Mouse (Mus musculus) heart, postnatal 36 days (tissue): Measurements from ENCODE around the gene Trim3. TPM values are rescaled to one million over a fixed set of nuclear protein-coding genes. Genes with fewer than 3 reads are reported as not detected.
A peak's percentile ranks its signal among the peaks of the same experiment; 100 is the strongest.

Source experiments
- DNase-seq, 2 experiments: peaks; one replicate each; pipeline ENCODE4 v3.0.0; 2021 to 2022
- intact Hi-C: fragments of 180-260 bp; cut with DNase I; formaldehyde crosslinking; loops from one replicate; pipeline ENCODE4 v1.15.1; 2025
- total RNA-seq, 2 experiments: library from RNA; stranded (reverse); gene quantifications; 2 replicates each; pipeline ENCODE4 v1.2.3; 2021

The Trim3 gene
- total RNA-seq, 2 experiments from 2014 or later = 22.9 to 23.0 TPM

- DNase-seq = peak; percentile 39 to 56
- intact Hi-C loops = no loop called here
Observed at GRCm38 (mm10) chr7:105565071-105565836, 68.1 kb downstream of the Trim3 start.

GRCm38 (mm10) chr7:105563367-105563766 is 70.0 kb downstream of the Trim3 start:
- DNase-seq = no peak
- intact Hi-C loops = no loop called here

- no peak for DNase-seq
- intact Hi-C loops = no loop called here
Observed at GRCm38 (mm10) chr7:105562317-105562716, 71.1 kb downstream of the Trim3 start.

- intact Hi-C loops = no loop called here
- no peak for DNase-seq
Observed at GRCm38 (mm10) chr7:105559016-105559415, 74.4 kb downstream of the Trim3 start.

GRCm38 (mm10) chr7:105557671-105558070 is 75.7 kb downstream of the Trim3 start:
- intact Hi-C loops = no loop called here
- no peak for DNase-seq

- intact Hi-C loops = no loop called here
Observed at GRCm38 (mm10) chr7:105556406-105556805, 77.0 kb downstream of the Trim3 start.

GRCm38 (mm10) chr7:105555571-105555970 is 77.8 kb downstream of the Trim3 start:
- intact Hi-C loops = loop anchor here (2.0 kb wide), 3 partner anchors 25 to 85 kb away; partner anchors contain the start of genes Apbb1, Arfip2, Gm45799 and Timm10b
- DNase-seq = no peak

More at GRCm38 (mm10) chr7:105556406-105556805, 77.0 kb downstream of the Trim3 start:
- DNase-seq = no peak

Other genes starting within 250 kb of the Trim3 start
- 10 to 100 TPM; 18.1 to 19.0 TPM for gene Fam160a2, start 233.5 kb downstream of the Trim3 start, total RNA-seq
- gene Cnga4, start 229.0 kb downstream of the Trim3 start, total RNA-seq = not detected
- gene Cckbr, start 207.8 kb downstream of the Trim3 start, total RNA-seq = not detected
- 10 to 100 TPM; 19.9 to 22.4 TPM for gene Cavin3, start 151.3 kb downstream of the Trim3 start, total RNA-seq
- 100 to 1,000 TPM; 156 to 163 TPM for gene Smpd1, start 79.2 kb downstream of the Trim3 start, total RNA-seq
- 100 to 1,000 TPM; 116 TPM for gene Apbb1, start 51.9 kb downstream of the Trim3 start, total RNA-seq
- gene Hpx, start 33.4 kb downstream of the Trim3 start, total RNA-seq = not detected
- 10 to 100 TPM; 84.2 to 85.0 TPM for gene Timm10b, start 6.5 kb upstream of the Trim3 start, total RNA-seq
- 10 to 100 TPM; 13.4 TPM for gene Arfip2, start 6.8 kb upstream of the Trim3 start, total RNA-seq
- gene Gm45799, start 7.0 kb upstream of the Trim3 start, total RNA-seq = 1 to 10 TPM in 1 of 2 experiments, under 1 TPM in 1; 1.00 to 6.3 TPM
- under 1 TPM; 0.62 to 0.72 TPM for gene Dnhd1, start 17.3 kb upstream of the Trim3 start, total RNA-seq
- 10 to 100 TPM; 95.1 to 98.9 TPM for gene Ilk, start 103.0 kb upstream of the Trim3 start, total RNA-seq
- 10 to 100 TPM; 10.1 to 11.2 TPM for gene Rrp8, start 103.8 kb upstream of the Trim3 start, total RNA-seq
- 100 to 1,000 TPM in 1 of 2 experiments, 10 to 100 TPM in 1; 97.5 to 100 TPM for gene Taf10, start 110.8 kb upstream of the Trim3 start, total RNA-seq
- gene Tpp1, start 118.7 kb upstream of the Trim3 start, total RNA-seq = 10 to 100 TPM; 44.7 to 47.5 TPM
- gene Dchs1, start 154.1 kb upstream of the Trim3 start, total RNA-seq = 1 to 10 TPM; 8.6 to 9.8 TPM
- gene Mrpl17, start 177.5 kb upstream of the Trim3 start, total RNA-seq = 100 to 1,000 TPM; 115 to 117 TPM